Mouse (Mus musculus) heart, embryonic 16.5 days (tissue): ENCODE measurements around the gene Hcrt. TPM values are rescaled to one million over a fixed set of nuclear protein-coding genes. Genes with fewer than 3 reads are reported as not detected.
A peak's percentile ranks its signal among the peaks of the same experiment; 100 is the strongest.

Experiments
- ATAC-seq: fragments of 200-750 bp; cut with Nextera tagmentation; replicated peaks from 2 replicates; pipeline ENCODE4 v1.8.0; 2017; ENCODE audit warnings: moderate number of reproducible peaks; ENCODE audit not compliant: insufficient read depth, low FRiP score; ENCODE audit errors: extremely low read depth
- H3K27ac ChIP-seq: fragments of 300-500 bp; sonication (generic); 2 replicates; pipeline ENCODE4 v1.5.1; 2014; ENCODE audit warnings: mild to moderate bottlenecking, low read length, control low read depth, moderate library complexity
- H3K27me3 ChIP-seq: fragments of 300-500 bp; sonication (generic); 2 replicates; pipeline ENCODE4 v1.6.1; 2014; ENCODE audit warnings: low read length, mixed read lengths; ENCODE audit not compliant: control insufficient read depth, insufficient read depth
- H3K36me3 ChIP-seq: fragments of 300-500 bp; sonication (generic); 2 replicates; pipeline ENCODE4 v1.6.1; 2014; ENCODE audit not compliant: control insufficient read depth, insufficient read depth
- H3K4me1 ChIP-seq: fragments of 300-500 bp; sonication (generic); 2 replicates; pipeline ENCODE4 v1.6.1; 2014; ENCODE audit warnings: low read length, mixed read lengths; ENCODE audit not compliant: control insufficient read depth, insufficient read depth
- H3K4me2 ChIP-seq: fragments of 300-500 bp; sonication (generic); 2 replicates; pipeline ENCODE4 v1.6.1; 2014; ENCODE audit warnings: low read depth, mild to moderate bottlenecking, control low read depth, low read length
- H3K4me3 ChIP-seq: fragments of 300-500 bp; sonication (generic); 2 replicates; pipeline ENCODE4 v1.5.1; 2014; ENCODE audit warnings: mild to moderate bottlenecking, control low read depth, low read length
- H3K9ac ChIP-seq: fragments of 300-500 bp; sonication (generic); 2 replicates; pipeline ENCODE4 v1.6.1; 2014; ENCODE audit warnings: low read length, control low read depth
- H3K9me3 ChIP-seq: fragments of 300-500 bp; sonication (generic); replicated peaks from 2 replicates; pipeline ENCODE4 v1.6.1; 2016; ENCODE audit warnings: low read length; ENCODE audit not compliant: control insufficient read depth
- WGBS: fragments of 180-500 bp; shearing (Covaris S2); extraction: QIAGEN DNeasy Blood & Tissue Kit; methylation state at CpG from one replicate; pipeline ENCODE4 v1.1.7; 2014; 5-methylcytosine and 5-hydroxymethylcytosine counted together
- polyA plus RNA-seq: library from polyadenylated mRNA; unstranded; fragments of >200 nt; fragmentation: Nextera tagmentation; extraction: Ambion mirVana; gene quantifications from 2 replicates; pipeline ENCODE4 v1.2.1, GENCODE M21; 2015

The Hcrt gene
- polyA plus RNA-seq = not detected in 2 replicates

DNA sequence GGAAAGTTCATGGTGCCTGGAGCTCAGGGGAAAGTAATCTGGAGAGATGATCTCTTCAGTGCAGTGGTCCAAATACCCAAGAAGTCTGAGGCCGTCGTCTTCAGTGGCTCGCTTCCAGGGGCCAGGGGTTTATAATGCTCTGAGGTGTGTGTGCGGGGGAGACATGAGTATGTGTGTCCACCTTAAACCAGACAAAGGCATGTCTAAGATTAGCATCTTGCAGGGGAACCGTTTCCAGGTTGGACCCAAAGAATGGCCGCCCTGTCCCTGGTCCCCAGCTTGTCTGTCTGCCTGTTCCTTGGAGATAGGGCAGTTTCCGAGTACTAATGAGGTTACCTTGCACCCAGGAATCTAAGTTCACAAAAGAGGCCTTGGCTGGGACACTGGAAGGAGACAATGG, at the start of gene Hcrt:
Gene Hcrt, minus strand, starts transcription at position 101 of the 400 bp plus-strand sequence.
- Histone ChIP-seq H3K9me3 (no peaks in the 10 kb centered on the region), H3K27me3 (peaks cover 35% of the 10 kb centered on the region), H3K27ac (no peak within 1 kb of the TSS), H3K4me2 (peak within 1 kb of the TSS; percentile 89), H3K36me3 (0 out of 2 replicates have a peak, but pooled peaks cover 2% of the 10 kb centered on the region), H3K4me1 (peaks cover 10% of the 10 kb centered on the region; the same call in 1 of the 2 replicates), H3K9ac (peak within 1 kb of the TSS; percentile 65), H3K4me3 (peak within 1 kb of the TSS; percentile 62)
- no peak for ATAC-seq
- WGBS = 80% methylated on average over 7 of the region's 7 CpGs

DNA sequence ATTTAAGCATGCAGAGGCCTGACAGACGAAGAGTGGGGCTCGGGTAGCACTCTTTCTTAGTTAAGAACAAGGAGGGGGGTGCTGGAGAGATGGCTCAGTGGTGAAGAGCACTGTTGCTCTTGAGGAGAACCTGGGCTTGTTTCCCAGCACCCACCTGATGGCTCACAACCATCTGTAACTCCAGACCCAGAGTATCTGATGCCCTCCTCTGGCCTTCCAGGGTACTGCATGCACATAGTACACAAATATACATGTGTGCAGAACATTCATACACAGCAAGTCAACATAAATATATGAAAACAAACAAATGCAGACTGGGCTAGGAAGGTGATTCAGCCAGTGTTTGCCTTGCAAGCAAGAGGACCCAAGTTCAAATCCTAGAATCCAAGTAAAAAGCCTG, 48.4 kb upstream of the Hcrt start:
- peaks cover 20% of the 10 kb centered on the region for H3K4me1 ChIP-seq
- 0 out of 2 replicates have a peak, but pooled peaks cover 7% of the 10 kb centered on the region for H3K9me3 ChIP-seq
- peak overlapping the region; percentile 60 for H3K27ac ChIP-seq
- ATAC-seq = no peak
- H3K36me3 ChIP-seq = peaks cover 12% of the 10 kb centered on the region
- 80% methylated on average over 2 of the region's 2 CpGs for WGBS
- no peaks in the 10 kb centered on the region for H3K27me3 ChIP-seq
- no peak overlapping the region for H3K4me3 ChIP-seq
- H3K9ac ChIP-seq = no peak overlapping the region
- no peak overlapping the region for H3K4me2 ChIP-seq

DNA sequence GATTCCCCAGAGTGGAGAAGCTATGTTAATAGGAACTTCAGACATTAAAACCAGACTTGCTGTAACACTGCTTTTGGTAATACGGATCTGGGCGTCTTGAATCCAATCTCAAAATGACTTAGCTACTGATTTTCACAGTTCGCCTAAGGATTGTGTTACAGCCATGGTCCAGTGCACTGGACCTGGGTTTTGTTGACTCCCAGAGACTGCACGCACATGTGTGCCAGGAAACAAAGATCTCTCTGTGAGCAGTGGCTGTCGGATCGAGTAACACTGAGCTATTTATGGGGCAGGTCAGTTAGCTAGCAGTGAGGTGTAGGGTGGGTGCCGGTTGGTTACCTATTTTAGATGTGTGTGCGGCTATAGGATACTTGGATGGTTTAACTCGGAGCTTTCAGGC, 47.8 kb upstream of the Hcrt start:
- peaks cover 12% of the 10 kb centered on the region for H3K36me3 ChIP-seq
- H3K4me3 ChIP-seq = no peak overlapping the region
- H3K27ac ChIP-seq = peak overlapping the region; percentile 60
- peaks cover 21% of the 10 kb centered on the region for H3K4me1 ChIP-seq
- H3K27me3 ChIP-seq = no peaks in the 10 kb centered on the region
- no peak overlapping the region for H3K4me2 ChIP-seq
- 42% methylated on average over 9 of the region's 9 CpGs for WGBS
- 0 out of 2 replicates have a peak, but pooled peaks cover 7% of the 10 kb centered on the region for H3K9me3 ChIP-seq
- 0 out of 2 replicates have a peak, but pooled peaks have one; percentile 28 for ATAC-seq
- H3K9ac ChIP-seq = no peak overlapping the region

DNA sequence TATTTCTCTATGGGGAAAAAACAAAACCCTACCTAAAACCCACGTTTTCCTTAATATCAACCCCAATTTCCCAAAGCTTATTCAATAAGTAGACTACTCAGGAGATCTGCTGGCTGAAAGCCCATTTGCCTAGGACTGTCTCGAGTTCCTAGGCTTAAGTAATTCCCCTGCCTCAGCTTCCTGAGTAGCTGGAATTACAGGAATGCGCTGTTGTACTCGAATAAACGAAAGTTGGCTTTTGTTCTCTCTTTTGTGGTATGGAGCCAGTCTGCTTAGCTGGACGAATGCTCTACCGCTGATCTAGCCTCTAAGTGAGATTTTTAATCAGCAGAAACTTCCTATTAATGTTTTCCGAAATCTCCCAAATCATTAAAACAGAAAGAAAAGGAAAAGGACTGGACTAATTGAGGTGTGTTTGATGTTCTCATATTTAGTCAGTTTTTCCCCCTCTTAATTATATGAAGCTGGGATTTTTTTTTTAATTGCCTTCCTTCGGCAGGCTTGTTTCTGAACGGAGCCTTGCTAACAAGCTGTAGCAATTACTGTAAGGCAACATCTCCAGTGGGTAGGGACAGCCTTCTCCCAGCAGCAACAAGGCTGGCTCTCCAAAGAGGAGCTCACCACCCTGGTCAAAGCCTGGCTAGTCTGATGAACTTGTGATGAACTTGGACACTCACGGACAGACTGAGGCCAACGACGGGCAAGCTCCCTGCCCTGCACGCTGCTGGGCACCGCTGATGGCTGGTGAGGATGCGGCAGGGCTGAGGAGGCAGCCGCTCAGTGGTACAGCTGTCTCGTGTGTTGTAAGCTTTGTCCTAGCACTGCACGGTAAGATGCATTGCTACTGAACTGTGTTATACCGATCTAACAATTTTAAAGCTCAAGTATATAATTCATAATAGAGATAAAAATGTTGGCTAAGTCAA, 43.9 kb upstream of the Hcrt start:
- no peak overlapping the region for H3K4me2 ChIP-seq
- H3K27ac ChIP-seq = no peak overlapping the region
- H3K9ac ChIP-seq = no peak overlapping the region
- H3K4me1 ChIP-seq = peaks cover 18% of the 10 kb centered on the region
- ATAC-seq = no peak
- no peaks in the 10 kb centered on the region for H3K27me3 ChIP-seq
- WGBS = 63% methylated on average over 20 of the region's 20 CpGs
- peaks cover 38% of the 10 kb centered on the region for H3K36me3 ChIP-seq
- no peak overlapping the region for H3K4me3 ChIP-seq
- H3K9me3 ChIP-seq = peaks cover 8% of the 10 kb centered on the region; the same call in 1 of the 2 replicates

DNA sequence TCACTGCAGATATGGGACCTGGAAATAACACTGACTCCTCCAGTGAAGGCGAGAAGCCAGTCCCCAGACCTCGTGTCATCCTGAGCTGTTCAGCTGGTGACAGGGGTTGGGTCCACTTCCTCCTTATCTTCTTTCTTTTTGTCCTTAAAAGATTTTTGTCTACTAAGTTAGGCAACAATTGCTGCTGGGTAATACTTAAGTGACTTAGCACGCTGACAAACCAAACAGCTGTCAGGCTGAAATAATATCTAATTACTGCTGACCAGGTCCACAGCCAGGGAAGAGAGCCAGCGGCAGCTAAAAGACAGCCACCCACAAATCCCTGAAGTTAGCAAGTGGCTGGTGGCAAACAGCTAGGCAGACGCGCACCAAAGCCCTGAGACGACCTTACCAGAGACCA, 42.8 kb upstream of the Hcrt start:
- peaks cover 4% of the 10 kb centered on the region; the same call in 1 of the 2 replicates for H3K9me3 ChIP-seq
- H3K4me3 ChIP-seq = no peak overlapping the region
- ATAC-seq = no peak
- no peak overlapping the region for H3K4me2 ChIP-seq
- H3K27me3 ChIP-seq = no peaks in the 10 kb centered on the region
- WGBS = 39% methylated on average over 7 of the region's 7 CpGs
- H3K27ac ChIP-seq = peak overlapping the region; percentile 41; the same call in 1 of the 2 replicates
- peaks cover 43% of the 10 kb centered on the region for H3K36me3 ChIP-seq
- H3K9ac ChIP-seq = no peak overlapping the region
- H3K4me1 ChIP-seq = peaks cover 18% of the 10 kb centered on the region

DNA sequence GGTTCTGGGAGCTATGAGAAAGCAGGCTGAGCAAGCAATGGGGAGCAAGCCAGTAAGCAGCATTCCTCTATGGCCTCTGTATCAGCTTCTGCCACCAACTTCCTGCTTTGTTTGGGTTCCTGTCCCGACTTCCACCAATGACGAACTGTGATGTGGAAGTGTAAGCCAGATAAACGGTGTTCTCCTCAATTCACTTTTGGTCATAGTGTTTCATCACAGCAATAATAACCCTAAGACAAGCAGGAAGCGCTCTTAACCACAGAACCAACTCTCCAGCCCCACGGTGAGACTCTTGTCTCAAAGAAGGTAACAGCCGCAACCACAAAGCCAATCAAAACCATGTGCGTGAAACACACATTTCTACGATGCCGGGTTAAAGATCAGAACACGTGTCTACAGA, 41.7 kb upstream of the Hcrt start:
- no peak overlapping the region for H3K27ac ChIP-seq
- H3K4me1 ChIP-seq = peaks cover 13% of the 10 kb centered on the region
- peaks cover 43% of the 10 kb centered on the region for H3K36me3 ChIP-seq
- H3K4me3 ChIP-seq = no peak overlapping the region
- no peaks in the 10 kb centered on the region for H3K27me3 ChIP-seq
- H3K9me3 ChIP-seq = peaks cover 4% of the 10 kb centered on the region; the same call in 1 of the 2 replicates
- no peak overlapping the region for H3K4me2 ChIP-seq
- no peak for ATAC-seq
- H3K9ac ChIP-seq = no peak overlapping the region
- WGBS = 87% methylated on average over 10 of the region's 10 CpGs

DNA sequence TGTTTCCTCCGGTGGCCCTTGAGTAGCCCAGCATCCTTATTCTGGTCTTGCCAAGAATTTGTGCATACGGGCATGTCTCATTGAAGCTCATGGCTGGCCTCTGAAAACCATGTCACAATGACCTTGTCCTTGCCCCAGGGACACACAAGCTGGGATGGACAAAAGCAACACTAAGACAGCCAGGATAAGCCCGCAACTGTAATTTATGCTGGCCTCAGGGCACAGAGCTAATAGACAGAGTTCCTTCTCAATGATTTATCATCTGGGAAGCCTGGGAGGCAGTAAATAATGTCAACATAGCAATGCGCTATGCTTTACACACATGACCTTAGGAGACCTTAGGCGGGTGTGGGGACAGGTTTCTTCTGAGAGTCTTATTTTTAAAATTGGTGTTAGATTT, 36.7 kb upstream of the Hcrt start:
- no peak overlapping the region for H3K27ac ChIP-seq
- H3K9me3 ChIP-seq = peaks cover 4% of the 10 kb centered on the region; the same call in 1 of the 2 replicates
- peaks cover 43% of the 10 kb centered on the region for H3K36me3 ChIP-seq
- H3K4me2 ChIP-seq = no peak overlapping the region
- 84% methylated on average over 5 of the region's 5 CpGs for WGBS
- no peak for ATAC-seq
- no peaks in the 10 kb centered on the region for H3K27me3 ChIP-seq
- no peaks in the 10 kb centered on the region for H3K4me1 ChIP-seq
- H3K9ac ChIP-seq = no peak overlapping the region
- H3K4me3 ChIP-seq = no peak overlapping the region

DNA sequence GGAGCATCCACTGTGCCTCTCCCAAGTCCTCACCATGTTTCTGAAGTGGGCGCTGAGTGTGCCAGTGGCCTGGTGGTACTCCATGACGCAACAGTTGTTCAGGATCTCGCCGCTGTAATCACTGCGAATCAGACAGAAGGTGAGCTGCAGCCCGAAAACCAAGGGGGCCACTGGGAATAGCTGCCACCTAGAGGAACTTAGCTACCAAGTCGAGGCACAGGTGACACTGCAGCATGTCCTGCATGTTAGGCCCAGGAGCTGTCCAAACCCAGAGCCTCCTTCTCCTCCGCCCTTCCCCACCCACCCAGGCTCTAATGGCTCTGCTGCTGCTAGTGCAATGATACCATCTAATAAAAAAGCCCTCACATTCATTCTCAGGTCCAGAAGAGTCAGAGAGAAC, 33.9 kb upstream of the Hcrt start:
- Histone ChIP-seq H3K4me3 (no peak overlapping the region), H3K4me1 (peaks cover 3% of the 10 kb centered on the region; the same call in 1 of the 2 replicates), H3K9me3 (no peaks in the 10 kb centered on the region), H3K27ac (no peak overlapping the region), H3K4me2 (no peak overlapping the region), H3K36me3 (peaks cover 15% of the 10 kb centered on the region), H3K27me3 (no peaks in the 10 kb centered on the region), H3K9ac (no peak overlapping the region)
- 64% methylated on average over 8 of the region's 8 CpGs for WGBS
- no peak for ATAC-seq

DNA sequence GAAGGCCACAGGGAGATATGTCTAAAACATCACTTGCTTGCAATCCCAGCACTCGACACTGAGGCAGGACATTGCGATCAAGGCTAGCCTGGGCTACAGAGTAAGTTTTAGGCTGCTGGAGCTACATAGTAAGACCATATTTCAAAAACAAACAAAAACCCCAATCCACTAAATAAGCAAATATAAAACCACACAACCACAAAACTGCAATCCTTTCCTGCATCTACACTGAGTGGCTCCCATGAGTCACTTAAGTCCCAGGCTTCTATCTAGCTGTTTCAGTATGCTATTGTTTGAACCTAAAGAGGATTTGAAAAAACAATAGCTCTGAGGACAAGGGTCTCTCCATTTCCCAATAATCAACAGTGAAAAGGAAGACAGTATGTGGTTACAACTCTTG, 32.7 kb upstream of the Hcrt start:
- no peak overlapping the region for H3K4me2 ChIP-seq
- H3K27ac ChIP-seq = no peak overlapping the region
- peaks cover 10% of the 10 kb centered on the region for H3K36me3 ChIP-seq
- H3K9ac ChIP-seq = no peak overlapping the region
- H3K4me3 ChIP-seq = no peak overlapping the region
- H3K27me3 ChIP-seq = no peaks in the 10 kb centered on the region
- no peak for ATAC-seq
- WGBS = 98% methylated on average over 2 of the region's 2 CpGs
- H3K9me3 ChIP-seq = no peaks in the 10 kb centered on the region
- H3K4me1 ChIP-seq = peaks cover 6% of the 10 kb centered on the region
